Mouse (Mus musculus) lung, adult 2 months (tissue): ENCODE results near the gene Cutal.

Source experiments
- CTCF ChIP-seq: fragments of 200-500 bp; IDR thresholded peaks from 2 replicates; pipeline ENCODE4 v1.5.1; 2011; ENCODE audit warnings: mild to moderate bottlenecking, low read length, control low read depth; ENCODE audit not compliant: insufficient read depth
- POLR2A ChIP-seq: fragments of 200-500 bp; IDR thresholded peaks from 2 replicates; pipeline ENCODE4 v1.6.1; 2011; ENCODE audit warnings: low read depth, mild to moderate bottlenecking, control low read depth, low read length, borderline replicate concordance; ENCODE audit errors: extremely low read depth

GRCm38 (mm10) chr2:34906861-34907604 is 32.8 kb downstream of the Cutal start:
- TF ChIP-seq CTCF (no peak), POLR2A (no peak)
